Mouse (Mus musculus): ENCODE results near the gene Aoc3. TPM values are rescaled to one million over a fixed set of nuclear protein-coding genes. Genes with fewer than 3 reads are reported as not detected.

Aoc3 gene
- 5.4 and 11.8 TPM in 2 replicates for polyA plus RNA-seq (2012; rRNA removed; ENCODE audit: low replicate concordance)

GRCm38 (mm10) chr11:101330371-101330924, at the start of gene Aoc3:
TSS of gene Aoc3 (plus strand) at chr11:101330605.

GRCm38 (mm10) chr11:101302004-101302798, 28.2 kb upstream of the Aoc3 start, which contains the start of gene Becn1:
TSS of gene Becn1 (minus strand) at chr11:101302286.

GRCm38 (mm10) chr11:101315665-101316500, 14.5 kb upstream of the Aoc3 start, which contains the start of gene Psme3:
TSS of gene Psme3 (plus strand) at chr11:101316213.

GRCm38 (mm10) chr11:101324763-101325162, 5.6 kb upstream of the Aoc3 start, which contains the start of gene Aoc2:
TSS of gene Aoc2 (plus strand) at chr11:101325063.

GRCm38 (mm10) chr11:101367326-101367935, 37.0 kb downstream of the Aoc3 start, which contains the start of gene G6pc:
TSS of gene G6pc (plus strand) at chr11:101367561.

Other genes with a start within 250 kb of the Aoc3 start
- 52.0 and 53.1 TPM in 2 replicates for gene Coasy, start 248.0 kb upstream of the Aoc3 start, polyA plus RNA-seq (2012; rRNA removed; ENCODE audit: low replicate concordance)
- gene Mlx, start 243.3 kb upstream of the Aoc3 start, polyA plus RNA-seq (2012; rRNA removed; ENCODE audit: low replicate concordance) = 55.4 and 114 TPM in 2 replicates
- gene Psmc3ip, start 235.2 kb upstream of the Aoc3 start, polyA plus RNA-seq (2012; rRNA removed; ENCODE audit: low replicate concordance) = 0.21 and 0.25 TPM in 2 replicates
- 34.1 and 45.4 TPM in 2 replicates for gene Retreg3, start 210.7 kb upstream of the Aoc3 start, polyA plus RNA-seq (2012; rRNA removed; ENCODE audit: low replicate concordance)
- 12.9 and 14.6 TPM in 2 replicates for gene Tubg1, start 210.7 kb upstream of the Aoc3 start, polyA plus RNA-seq (2012; rRNA removed; ENCODE audit: low replicate concordance)
- 1.4 and 1.8 TPM in 2 replicates for gene Tubg2, start 174.7 kb upstream of the Aoc3 start, polyA plus RNA-seq (2012; rRNA removed; ENCODE audit: low replicate concordance)
- 2.5 and 3.7 TPM in 2 replicates for gene Cntnap1, start 160.1 kb upstream of the Aoc3 start, polyA plus RNA-seq (2012; rRNA removed; ENCODE audit: low replicate concordance)
- gene Plekhh3, start 159.3 kb upstream of the Aoc3 start, polyA plus RNA-seq (2012; rRNA removed; ENCODE audit: low replicate concordance) = 49.1 and 101 TPM in 2 replicates
- 17.2 and 32.6 TPM in 2 replicates for gene Ccr10, start 155.2 kb upstream of the Aoc3 start, polyA plus RNA-seq (2012; rRNA removed; ENCODE audit: low replicate concordance)
- 16.0 and 18.3 TPM in 2 replicates for gene Ezh1, start 104.1 kb upstream of the Aoc3 start, polyA plus RNA-seq (2012; rRNA removed; ENCODE audit: low replicate concordance)
- 30.1 and 31.9 TPM in 2 replicates for gene Ramp2, start 84.6 kb upstream of the Aoc3 start, polyA plus RNA-seq (2012; rRNA removed; ENCODE audit: low replicate concordance)
- 87.6 and 146 TPM in 2 replicates for gene Vps25, start 76.9 kb upstream of the Aoc3 start, polyA plus RNA-seq (2012; rRNA removed; ENCODE audit: low replicate concordance)
- gene Wnk4, start 70.0 kb upstream of the Aoc3 start, polyA plus RNA-seq (2012; rRNA removed; ENCODE audit: low replicate concordance) = 5.5 and 6.8 TPM in 2 replicates
- 0.22 and 0.28 TPM in 2 replicates for gene Cntd1, start 51.6 kb upstream of the Aoc3 start, polyA plus RNA-seq (2012; rRNA removed; ENCODE audit: low replicate concordance)
- gene Coa3, start 51.5 kb upstream of the Aoc3 start, polyA plus RNA-seq (2012; rRNA removed; ENCODE audit: low replicate concordance) = 579 and 638 TPM in 2 replicates
- 87.7 and 128 TPM in 2 replicates for gene Becn1, start 28.3 kb upstream of the Aoc3 start, polyA plus RNA-seq (2012; rRNA removed; ENCODE audit: low replicate concordance)
- gene Psme3, start 14.4 kb upstream of the Aoc3 start, polyA plus RNA-seq (2012; rRNA removed; ENCODE audit: low replicate concordance) = 22.3 and 29.3 TPM in 2 replicates
- 5.0 TPM in 2 replicates for gene Aoc2, start 5.5 kb upstream of the Aoc3 start, polyA plus RNA-seq (2012; rRNA removed; ENCODE audit: low replicate concordance)
- 9.9 and 11.1 TPM in 2 replicates for gene G6pc, start 37.0 kb downstream of the Aoc3 start, polyA plus RNA-seq (2012; rRNA removed; ENCODE audit: low replicate concordance)
- gene Aarsd1, start 87.0 kb downstream of the Aoc3 start, polyA plus RNA-seq (2012; rRNA removed; ENCODE audit: low replicate concordance) = 13.6 TPM in 2 replicates
- 0.11 TPM in 1 of 2 replicates, not detected in the other for gene Gm27029, start 94.2 kb downstream of the Aoc3 start, polyA plus RNA-seq (2012; rRNA removed; ENCODE audit: low replicate concordance)
- gene Rundc1, start 94.5 kb downstream of the Aoc3 start, polyA plus RNA-seq (2012; rRNA removed; ENCODE audit: low replicate concordance) = 18.1 and 22.8 TPM in 2 replicates
- 0.34 and 2.0 TPM in 2 replicates for gene Ptges3l, start 94.7 kb downstream of the Aoc3 start, polyA plus RNA-seq (2012; rRNA removed; ENCODE audit: low replicate concordance)
- 134 and 144 TPM in 2 replicates for gene Rpl27, start 111.7 kb downstream of the Aoc3 start, polyA plus RNA-seq (2012; rRNA removed; ENCODE audit: low replicate concordance)
- gene Ifi35, start 117.8 kb downstream of the Aoc3 start, polyA plus RNA-seq (2012; rRNA removed; ENCODE audit: low replicate concordance) = 61.7 and 136 TPM in 2 replicates
- 23.1 and 34.7 TPM in 2 replicates for gene Rnd2, start 134.4 kb downstream of the Aoc3 start, polyA plus RNA-seq (2012; rRNA removed; ENCODE audit: low replicate concordance)
- gene Vat1, start 135.6 kb downstream of the Aoc3 start, polyA plus RNA-seq (2012; rRNA removed; ENCODE audit: low replicate concordance) = 170 and 324 TPM in 2 replicates
- 0.20 and 0.68 TPM in 2 replicates for gene Brca1, start 221.3 kb downstream of the Aoc3 start, polyA plus RNA-seq (2012; rRNA removed; ENCODE audit: low replicate concordance)
- gene Nbr1, start 221.5 kb downstream of the Aoc3 start, polyA plus RNA-seq (2012; rRNA removed; ENCODE audit: low replicate concordance) = 74.9 and 83.4 TPM in 2 replicates

Measured in duodenum, adult 2 months (tissue).